Mouse (Mus musculus): ENCODE measurements around the gene Atp10a.

DNA sequence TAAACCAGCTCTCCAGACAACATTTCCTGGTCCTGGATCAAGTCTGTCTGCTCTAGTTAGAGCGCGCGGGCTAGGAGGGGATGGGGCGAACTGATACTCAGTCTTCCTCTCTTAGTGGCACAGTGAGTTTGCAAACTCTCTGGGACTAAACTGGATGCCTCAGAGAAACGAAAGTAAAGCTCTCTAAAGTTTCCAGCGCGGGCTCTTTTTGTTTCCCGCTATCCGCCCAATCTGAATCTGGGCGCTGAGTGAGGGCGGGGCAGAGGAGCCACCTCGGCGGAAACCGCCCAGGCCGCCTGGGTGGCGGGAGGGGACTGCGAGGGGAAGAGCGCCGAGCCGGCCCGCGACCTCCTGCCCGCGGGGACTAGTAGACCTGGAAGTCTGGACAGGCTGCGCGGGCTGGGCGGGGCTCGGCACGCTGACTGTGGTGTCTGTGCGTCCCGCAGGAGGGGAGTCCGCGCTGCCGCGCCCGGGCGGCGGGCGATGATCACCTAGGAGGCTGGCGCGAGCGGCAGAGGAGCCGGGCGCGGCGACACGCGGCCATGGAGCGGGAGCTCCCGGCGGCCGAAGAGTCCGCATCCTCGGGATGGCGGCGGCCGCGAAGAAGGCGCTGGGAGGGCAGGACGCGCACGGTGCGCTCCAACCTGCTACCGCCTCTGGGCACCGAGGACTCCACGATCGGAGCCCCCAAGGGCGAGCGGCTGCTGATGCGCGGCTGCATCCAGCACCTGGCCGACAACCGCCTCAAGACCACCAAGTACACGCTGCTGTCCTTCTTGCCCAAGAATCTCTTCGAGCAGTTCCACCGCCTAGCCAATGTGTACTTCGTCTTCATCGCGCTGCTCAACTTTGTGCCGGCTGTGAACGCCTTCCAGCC is 2.2 kb downstream of the Atp10a start:
- TF ChIP-seq POLR2A (IDR thresholded peaks at IDR 0.05; ENCODE audit: borderline replicate concordance, extremely low read depth, insufficient read depth, insufficient read length, poor library complexity, severe bottlenecking) = 0 out of 2 replicates have a peak, but pooled peaks have one; percentile 19
- TF ChIP-seq CTCF (IDR thresholded peaks at IDR 0.05; ENCODE audit: borderline replicate concordance, extremely low read depth, insufficient read depth, insufficient read length) = no peak

Measured in brain, embryonic 14.5 days (tissue).